Mouse (Mus musculus) hindbrain, embryonic 13.5 days (tissue): ENCODE measurements around the gene Ccdc7a. TPM values are rescaled to one million over a fixed set of nuclear protein-coding genes. Genes with fewer than 3 reads are reported as not detected.

ENCODE experiments used
- ATAC-seq: fragments of 200-750 bp; cut with Nextera tagmentation; 2 replicates; pipeline ENCODE4 v1.8.0; 2017; ENCODE audit warnings: moderate TSS enrichment; ENCODE audit not compliant: low FRiP score
- H3K27ac ChIP-seq: fragments of 300-500 bp; sonication (generic); 2 replicates; pipeline ENCODE4 v1.5.1; 2015; ENCODE audit warnings: inconsistent platforms, mild to moderate bottlenecking, moderate library complexity
- H3K27me3 ChIP-seq: fragments of 300-500 bp; sonication (generic); 2 replicates; pipeline ENCODE4 v1.6.1; 2015; ENCODE audit warnings: mild to moderate bottlenecking, inconsistent platforms
- H3K36me3 ChIP-seq: fragments of 300-500 bp; sonication (generic); 2 replicates; pipeline ENCODE4 v1.6.1; 2015; ENCODE audit warnings: mild to moderate bottlenecking, inconsistent platforms
- H3K4me1 ChIP-seq: fragments of 300-500 bp; sonication (generic); replicated peaks from 2 replicates; pipeline ENCODE4 v1.6.1; 2015; ENCODE audit warnings: inconsistent platforms
- H3K4me2 ChIP-seq: fragments of 300-500 bp; sonication (generic); 2 replicates; pipeline ENCODE4 v1.6.1; 2015; ENCODE audit warnings: inconsistent platforms, mild to moderate bottlenecking, moderate library complexity
- H3K4me3 ChIP-seq: fragments of 300-500 bp; sonication (generic); 2 replicates; pipeline ENCODE4 v1.5.1; 2015; ENCODE audit warnings: mild to moderate bottlenecking, inconsistent platforms
- H3K9ac ChIP-seq: fragments of 300-500 bp; sonication (generic); 2 replicates; pipeline ENCODE4 v1.6.1; 2015; ENCODE audit warnings: mild to moderate bottlenecking, inconsistent platforms
- H3K9me3 ChIP-seq: fragments of 300-500 bp; sonication (generic); 2 replicates; pipeline ENCODE4 v1.6.1; 2016; ENCODE audit warnings: inconsistent platforms
- WGBS: fragments of 180-500 bp; shearing (Covaris S2); methylation state at CpG from one replicate; pipeline ENCODE4 v1.1.7; 2015; 5-methylcytosine and 5-hydroxymethylcytosine counted together
- polyA plus RNA-seq: library from polyadenylated mRNA; unstranded; fragments of >200 nt; fragmentation: Nextera tagmentation; extraction: Ambion mirVana; gene quantifications from 2 replicates; pipeline ENCODE4 v1.2.1, GENCODE M21; 2015

Gene Ccdc7a
- polyA plus RNA-seq, 1 experiment from 2014 or later, result 0.19 TPM

DNA sequence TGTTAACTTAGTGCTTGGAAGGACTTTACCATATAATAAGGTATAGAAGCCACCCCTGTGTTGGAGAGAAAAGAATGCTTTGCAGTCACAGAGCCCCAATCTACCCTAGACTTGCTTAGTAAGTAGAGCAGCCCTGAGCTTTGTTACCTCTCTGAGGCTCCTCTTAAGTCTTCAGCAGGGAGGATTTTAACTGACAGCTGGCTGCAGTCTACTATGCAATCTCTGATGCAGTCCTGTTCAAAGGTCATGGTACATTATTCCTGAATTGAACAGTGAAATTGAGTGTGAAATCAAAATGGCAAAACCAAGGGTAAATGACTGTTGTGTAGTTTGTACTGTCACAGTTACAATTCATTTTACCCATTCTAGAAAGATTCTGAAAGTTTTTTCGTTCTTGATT lies 338.1 kb downstream of the Ccdc7a start:
- no peaks in the 10 kb centered on the region for H3K27me3 ChIP-seq
- H3K4me1 ChIP-seq, result peaks cover 10% of the 10 kb centered on the region
- no peak for ATAC-seq
- H3K9me3 ChIP-seq, result no peaks in the 10 kb centered on the region
- no peak overlapping the region for H3K9ac ChIP-seq
- peaks cover 44% of the 10 kb centered on the region for H3K36me3 ChIP-seq
- no peak overlapping the region for H3K4me2 ChIP-seq
- H3K27ac ChIP-seq, result no peak overlapping the region
- no peak overlapping the region for H3K4me3 ChIP-seq
- WGBS, result 53% methylated on average over 1 of the region's 1 CpGs

DNA sequence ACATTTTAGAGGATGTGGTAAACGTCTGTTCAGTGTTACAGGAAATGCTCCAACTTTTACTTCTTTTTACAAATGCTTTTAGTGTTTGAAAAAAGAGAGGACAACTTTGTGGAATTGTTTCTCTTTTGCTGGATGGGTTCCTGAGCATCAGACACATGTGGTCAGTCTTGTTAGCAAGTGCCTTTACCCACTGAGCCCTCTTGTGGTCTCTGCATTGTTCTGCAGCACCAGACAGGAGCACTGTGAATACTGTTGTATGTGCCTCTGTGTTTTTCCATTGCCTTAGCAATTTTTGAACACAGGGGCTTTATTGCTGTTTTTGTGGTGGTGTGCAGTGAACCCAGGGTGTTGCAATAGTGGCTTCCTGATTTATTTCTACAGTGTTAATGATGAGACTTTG lies 340.5 kb downstream of the Ccdc7a start:
- no peak overlapping the region for H3K4me3 ChIP-seq
- no peaks in the 10 kb centered on the region for H3K9me3 ChIP-seq
- WGBS, result 78% methylated on average over 1 of the region's 1 CpGs
- no peak overlapping the region for H3K9ac ChIP-seq
- H3K4me1 ChIP-seq, result no peaks in the 10 kb centered on the region
- no peak overlapping the region for H3K27ac ChIP-seq
- peak; percentile 49; the same call in 1 of the 2 replicates for ATAC-seq
- no peaks in the 10 kb centered on the region for H3K27me3 ChIP-seq
- no peak overlapping the region for H3K4me2 ChIP-seq
- H3K36me3 ChIP-seq, result peaks cover 46% of the 10 kb centered on the region

DNA sequence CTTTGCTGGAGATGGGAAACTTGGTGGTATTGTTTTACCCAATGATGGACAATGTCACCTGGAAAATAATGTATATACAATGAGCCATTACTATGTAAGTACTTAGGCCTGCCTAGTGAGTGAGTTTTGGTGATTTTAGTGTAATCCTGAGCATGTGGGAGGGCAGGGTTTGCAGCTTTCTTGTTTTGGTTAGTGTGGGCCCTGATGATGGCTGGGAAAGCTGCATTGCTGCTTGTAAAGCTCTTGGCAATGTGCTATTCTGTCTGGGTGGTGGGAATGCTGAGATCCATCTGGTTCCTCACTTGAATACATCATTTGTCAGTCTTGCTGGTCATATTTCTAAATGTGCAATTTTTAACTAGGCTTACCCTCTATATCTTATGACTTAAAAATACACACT lies 349.1 kb downstream of the Ccdc7a start:
- Histone ChIP-seq H3K4me1 (no peaks in the 10 kb centered on the region), H3K9ac (no peak overlapping the region), H3K36me3 (peaks cover 77% of the 10 kb centered on the region), H3K27me3 (no peaks in the 10 kb centered on the region), H3K27ac (no peak overlapping the region), H3K4me3 (no peak overlapping the region), H3K4me2 (no peak overlapping the region), H3K9me3 (no peaks in the 10 kb centered on the region)
- ATAC-seq, result no peak

DNA sequence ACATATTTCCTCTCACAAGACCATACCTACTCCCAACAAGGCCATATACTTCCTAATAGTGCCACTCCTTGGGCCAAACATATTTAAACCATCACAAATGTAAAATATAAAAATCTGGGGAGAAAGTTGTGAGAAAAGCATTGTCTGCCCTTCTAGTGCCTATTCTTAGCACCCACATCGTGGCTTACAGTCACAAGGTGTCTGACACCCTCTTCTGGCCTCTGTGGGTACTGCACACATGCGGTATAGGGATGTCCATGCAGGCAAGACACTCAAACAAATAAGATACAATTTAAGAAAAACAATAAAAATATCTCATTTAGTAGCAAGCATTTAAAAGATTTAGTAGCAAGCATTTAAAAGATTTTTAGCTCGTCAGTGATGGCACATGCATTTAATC lies 356.1 kb downstream of the Ccdc7a start:
- 60% methylated on average over 3 of the region's 3 CpGs for WGBS
- no peak for ATAC-seq
- peaks cover 50% of the 10 kb centered on the region for H3K36me3 ChIP-seq
- H3K9me3 ChIP-seq, result no peaks in the 10 kb centered on the region
- H3K27me3 ChIP-seq, result no peaks in the 10 kb centered on the region
- H3K4me2 ChIP-seq, result no peak overlapping the region
- H3K4me1 ChIP-seq, result no peaks in the 10 kb centered on the region
- H3K27ac ChIP-seq, result no peak overlapping the region
- H3K4me3 ChIP-seq, result no peak overlapping the region
- H3K9ac ChIP-seq, result no peak overlapping the region

DNA sequence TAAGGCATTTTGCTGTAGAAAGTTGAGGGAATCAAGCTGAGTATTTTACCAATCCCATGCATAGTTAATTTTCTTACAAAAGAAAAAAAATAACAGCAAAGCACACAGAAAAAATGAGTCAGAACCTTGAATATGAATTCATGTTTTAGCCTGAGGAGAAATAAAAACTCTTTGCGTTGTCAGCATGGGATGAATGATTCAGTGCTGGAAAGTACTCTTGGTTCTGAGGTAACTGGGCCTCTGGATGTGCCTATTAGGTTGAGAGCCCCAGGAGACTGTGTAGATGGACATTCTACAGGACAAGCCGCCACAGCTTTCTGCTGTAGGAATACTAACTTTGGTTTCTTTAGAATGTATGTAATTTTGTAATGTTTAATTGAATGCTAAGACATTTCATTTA lies 360.5 kb downstream of the Ccdc7a start:
- WGBS, result 90% methylated on average over 2 of the region's 2 CpGs
- Histone ChIP-seq H3K4me3 (no peak overlapping the region), H3K27me3 (no peaks in the 10 kb centered on the region), H3K4me1 (no peaks in the 10 kb centered on the region), H3K9ac (no peak overlapping the region), H3K36me3 (peaks cover 14% of the 10 kb centered on the region), H3K27ac (no peak overlapping the region), H3K9me3 (no peaks in the 10 kb centered on the region), H3K4me2 (no peak overlapping the region)
- no peak for ATAC-seq

DNA sequence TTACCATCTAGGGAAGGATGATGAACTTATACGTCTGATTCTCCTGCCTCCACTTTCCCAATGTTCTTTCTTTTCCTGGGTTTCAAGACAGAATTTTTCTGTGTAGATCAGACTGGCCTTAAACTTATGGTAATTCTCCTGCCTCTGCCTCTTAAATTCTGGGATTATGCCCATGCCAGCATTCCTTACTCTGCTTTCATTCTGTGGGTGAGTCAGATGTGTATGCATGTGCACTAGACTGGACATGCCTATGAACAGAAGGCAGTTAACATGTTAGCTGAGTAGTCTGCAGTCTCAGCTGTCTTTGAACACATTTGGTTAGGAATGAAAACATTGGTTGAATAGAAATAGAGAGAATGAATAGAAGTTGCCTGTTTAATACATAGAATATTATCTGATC lies 360.9 kb downstream of the Ccdc7a start:
- Histone ChIP-seq H3K4me2 (no peak overlapping the region), H3K9me3 (no peaks in the 10 kb centered on the region), H3K27ac (no peak overlapping the region), H3K36me3 (peaks cover 14% of the 10 kb centered on the region), H3K4me1 (no peaks in the 10 kb centered on the region), H3K27me3 (no peaks in the 10 kb centered on the region), H3K4me3 (no peak overlapping the region), H3K9ac (no peak overlapping the region)
- ATAC-seq, result no peak
- WGBS, result 95% methylated on average over 1 of the region's 1 CpGs

DNA sequence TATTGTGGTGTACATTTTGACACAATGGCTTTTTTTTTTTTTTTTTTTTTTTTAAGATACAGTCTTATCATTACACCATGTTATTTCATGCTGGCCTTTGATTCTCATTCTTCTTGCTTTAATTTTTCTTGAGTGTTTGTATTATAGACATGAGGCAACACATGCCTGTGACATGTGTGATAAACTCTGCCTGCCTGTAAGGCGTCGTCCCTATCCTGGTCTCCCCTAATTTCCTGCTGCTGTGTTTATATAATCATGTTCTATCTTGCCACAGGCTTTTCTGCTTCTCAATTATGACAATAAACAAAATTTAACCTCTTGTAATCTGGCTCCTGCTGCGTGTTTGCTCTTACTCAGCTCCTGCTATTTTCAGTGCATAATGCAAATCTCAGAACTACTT lies 367.4 kb downstream of the Ccdc7a start:
- ATAC-seq, result no peak
- no peak overlapping the region for H3K4me2 ChIP-seq
- H3K9me3 ChIP-seq, result 0 out of 2 replicates have a peak, but pooled peaks cover 3% of the 10 kb centered on the region
- no peak overlapping the region for H3K9ac ChIP-seq
- WGBS, result 78% methylated on average over 3 of the region's 3 CpGs
- H3K27ac ChIP-seq, result no peak overlapping the region
- no peaks in the 10 kb centered on the region for H3K36me3 ChIP-seq
- 0 out of 2 replicates have a peak, but pooled peaks cover 3% of the 10 kb centered on the region for H3K4me1 ChIP-seq
- no peaks in the 10 kb centered on the region for H3K27me3 ChIP-seq
- H3K4me3 ChIP-seq, result no peak overlapping the region

DNA sequence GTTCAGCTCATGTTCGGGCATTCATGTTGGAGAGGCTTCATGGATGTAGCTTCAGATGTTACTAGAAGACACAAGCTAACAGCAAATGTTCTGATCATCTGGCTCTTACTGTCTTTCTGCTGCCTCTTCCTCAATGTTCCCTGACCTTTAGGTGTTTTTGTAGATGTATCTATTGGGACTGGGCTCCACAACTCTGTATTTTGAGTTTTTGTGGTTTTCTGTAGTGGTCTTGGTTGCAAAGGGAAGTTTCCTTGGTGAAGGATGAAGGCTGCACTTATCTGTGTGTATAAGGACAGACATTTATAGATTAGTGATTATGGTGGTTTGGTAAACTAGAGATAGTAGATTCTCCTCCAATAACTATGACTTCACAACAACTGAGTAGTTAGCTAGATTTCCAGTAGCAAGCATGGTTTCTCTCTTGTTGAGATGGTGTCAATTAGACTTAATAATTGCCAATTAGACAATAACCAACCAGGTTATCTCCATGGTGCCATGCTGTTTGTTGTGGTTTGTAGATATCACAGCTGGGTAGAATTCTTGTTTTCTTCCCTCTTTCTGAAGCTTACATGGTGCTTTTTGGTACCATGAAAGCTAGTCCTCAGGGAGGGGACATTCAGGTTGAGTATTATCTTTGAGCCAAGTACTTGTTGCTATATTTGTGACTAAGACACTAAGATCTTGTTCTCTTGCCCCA lies 368.5 kb downstream of the Ccdc7a start:
- H3K4me3 ChIP-seq, result no peak overlapping the region
- ATAC-seq, result no peak
- no peak overlapping the region for H3K4me2 ChIP-seq
- no peaks in the 10 kb centered on the region for H3K27me3 ChIP-seq
- 0 out of 2 replicates have a peak, but pooled peaks cover 3% of the 10 kb centered on the region for H3K4me1 ChIP-seq
- H3K9me3 ChIP-seq, result 0 out of 2 replicates have a peak, but pooled peaks cover 3% of the 10 kb centered on the region
- WGBS, result 93% methylated on average over 1 of the region's 1 CpGs
- H3K9ac ChIP-seq, result no peak overlapping the region
- no peak overlapping the region for H3K27ac ChIP-seq
- no peaks in the 10 kb centered on the region for H3K36me3 ChIP-seq

DNA sequence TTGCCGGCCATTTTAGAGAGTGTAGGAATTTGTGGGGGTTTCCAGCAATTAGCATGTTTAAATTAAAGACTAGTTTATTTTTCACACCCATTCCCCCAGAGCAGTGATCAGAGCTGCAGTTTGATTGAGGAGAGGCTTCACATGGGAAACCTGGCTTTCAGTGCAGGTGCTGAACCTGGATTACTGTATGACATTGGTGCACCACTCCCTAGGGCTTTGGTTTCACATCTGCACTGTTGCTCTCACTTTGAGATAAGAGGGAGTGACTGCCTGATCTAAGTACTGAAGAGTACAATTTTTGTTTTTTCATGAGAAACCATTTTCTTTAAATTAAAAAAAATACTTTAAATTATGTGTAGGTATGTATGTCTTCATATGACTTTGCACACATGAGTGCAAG lies 375.3 kb downstream of the Ccdc7a start:
- Histone ChIP-seq H3K27ac (no peak overlapping the region; the same call in 1 of the 2 replicates), H3K4me3 (no peak overlapping the region), H3K9ac (no peak overlapping the region), H3K36me3 (no peaks in the 10 kb centered on the region), H3K27me3 (no peaks in the 10 kb centered on the region), H3K4me1 (peaks cover 27% of the 10 kb centered on the region), H3K4me2 (no peak overlapping the region), H3K9me3 (no peaks in the 10 kb centered on the region)
- 91% methylated on average over 1 of the region's 1 CpGs for WGBS
- ATAC-seq, result no peak

DNA sequence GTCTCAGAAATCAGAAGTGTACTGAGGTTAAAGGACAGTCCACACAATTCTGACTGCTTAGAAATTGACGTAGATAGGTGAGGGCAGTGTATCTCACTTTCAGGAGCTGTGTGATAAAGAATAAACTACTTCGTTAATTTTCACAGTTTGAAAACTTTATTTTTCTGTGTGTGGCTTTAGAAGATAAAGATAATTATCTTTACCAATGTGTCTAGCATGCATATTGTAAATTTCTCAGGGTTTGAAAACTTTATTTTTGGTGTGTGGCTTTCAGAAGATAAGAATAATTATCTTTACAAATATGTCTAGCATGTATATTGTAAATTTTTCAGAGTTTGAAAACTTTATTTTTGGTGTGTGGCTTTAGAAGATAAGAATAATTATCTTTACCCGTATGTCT lies 376.6 kb downstream of the Ccdc7a start:
- 89% methylated on average over 3 of the region's 3 CpGs for WGBS
- H3K4me2 ChIP-seq, result peak overlapping the region; percentile 13; the same call in 1 of the 2 replicates
- peaks cover 27% of the 10 kb centered on the region for H3K4me1 ChIP-seq
- H3K4me3 ChIP-seq, result no peak overlapping the region
- no peaks in the 10 kb centered on the region for H3K27me3 ChIP-seq
- no peak for ATAC-seq
- H3K36me3 ChIP-seq, result no peaks in the 10 kb centered on the region
- H3K9ac ChIP-seq, result no peak overlapping the region
- no peaks in the 10 kb centered on the region for H3K9me3 ChIP-seq
- H3K27ac ChIP-seq, result no peak overlapping the region

DNA sequence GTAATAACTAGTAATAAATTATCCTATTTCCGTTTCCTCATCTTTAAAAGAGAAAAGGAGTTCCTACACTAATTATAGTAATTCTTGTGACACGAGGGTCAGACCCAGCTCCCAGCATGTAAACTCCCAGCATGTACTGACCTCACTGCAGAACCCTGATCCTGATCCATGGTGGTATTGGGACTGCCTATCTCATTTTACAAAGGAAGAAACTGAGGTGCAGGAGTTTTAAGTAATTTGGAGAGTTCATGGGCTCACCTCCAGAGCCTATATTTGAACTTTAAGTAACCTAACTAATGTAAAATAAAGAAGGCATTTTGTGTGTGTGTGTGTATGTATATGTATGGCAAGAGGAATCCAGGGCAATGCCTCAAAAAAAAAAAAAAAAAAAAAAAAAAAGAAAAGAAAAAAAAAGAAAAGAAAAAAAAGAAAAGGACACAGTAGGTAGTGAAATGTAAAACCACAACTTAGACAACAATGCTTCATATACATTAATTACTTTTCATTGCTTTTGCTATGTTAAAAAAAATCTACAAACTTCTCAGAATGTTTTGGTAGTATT lies 378.8 kb downstream of the Ccdc7a start:
- WGBS, result 2% methylated on average over 2 of the region's 2 CpGs
- Histone ChIP-seq H3K4me3 (peak overlapping the region; percentile 87), H3K27me3 (no peaks in the 10 kb centered on the region), H3K4me2 (peak overlapping the region; percentile 80), H3K4me1 (peaks cover 24% of the 10 kb centered on the region), H3K36me3 (no peaks in the 10 kb centered on the region), H3K27ac (peak overlapping the region; percentile 100), H3K9me3 (no peaks in the 10 kb centered on the region), H3K9ac (peak overlapping the region; percentile 99)
- no peak for ATAC-seq

DNA sequence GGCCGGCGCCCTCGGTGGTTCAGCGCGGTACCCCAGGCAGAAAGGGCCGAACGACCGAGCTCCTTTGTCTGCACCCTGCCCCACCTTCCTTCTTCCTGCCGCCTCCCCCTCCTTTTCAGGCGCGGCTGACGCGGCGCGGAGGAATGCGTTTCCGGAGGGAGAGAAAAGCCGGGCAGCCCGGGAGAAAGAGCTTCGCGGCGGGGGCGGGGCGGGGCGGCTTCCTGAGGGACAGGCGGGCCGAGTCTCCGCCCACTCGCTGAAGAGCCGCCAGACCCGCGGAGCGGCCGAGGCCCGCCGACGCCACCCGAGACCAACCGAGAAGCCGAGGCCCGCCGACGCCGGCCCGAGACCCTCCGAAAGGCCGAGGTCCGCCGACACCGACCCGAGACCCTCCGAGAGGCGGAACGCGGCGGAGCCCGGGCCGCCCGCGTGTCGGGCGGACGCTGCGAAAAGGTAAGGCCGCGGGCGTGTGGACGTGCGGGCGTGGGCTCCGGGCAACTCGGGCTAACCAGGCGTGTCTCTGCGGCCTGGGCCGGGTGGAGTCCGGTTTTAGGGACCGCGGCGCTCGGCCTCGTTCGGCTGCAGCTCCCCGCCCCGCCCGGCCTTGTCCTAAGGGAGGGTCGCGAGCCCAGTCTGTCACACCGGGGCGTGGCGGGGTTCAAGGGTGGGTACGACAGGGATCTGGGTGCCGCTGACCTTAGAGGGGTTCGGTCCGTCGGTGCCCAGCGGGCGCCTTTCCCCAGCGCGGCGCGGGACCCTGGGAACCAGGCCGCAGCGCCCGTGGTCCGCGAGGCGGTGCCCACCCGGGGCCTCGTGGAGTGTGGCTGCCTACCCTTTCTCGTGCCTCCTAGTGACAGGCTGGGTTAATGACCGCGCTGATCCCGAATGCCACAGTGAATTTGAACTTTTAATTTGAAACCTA lies 379.5 kb downstream of the Ccdc7a start, which contains the start of gene Itgb1:
Gene Itgb1 (plus strand): TSS at position 148 of the 922 bp plus-strand sequence.
- WGBS, result under 1% methylated on average over 106 of the region's 113 CpGs
- Histone ChIP-seq H3K27ac (peak within 1 kb of the TSS; percentile 100), H3K4me1 (peaks cover 24% of the 10 kb centered on the region), H3K9ac (peak within 1 kb of the TSS; percentile 99), H3K9me3 (no peaks in the 10 kb centered on the region), H3K4me3 (peak within 1 kb of the TSS; percentile 87), H3K4me2 (peak within 1 kb of the TSS; percentile 80), H3K27me3 (no peaks in the 10 kb centered on the region), H3K36me3 (no peaks in the 10 kb centered on the region)
- ATAC-seq, result peak; percentile 96
